Mouse (Mus musculus) midbrain, embryonic 11.5 days (tissue): ENCODE results near the gene Mlxipl. TPM values are rescaled to one million over a fixed set of nuclear protein-coding genes. Genes with fewer than 3 reads are reported as not detected.

ENCODE experiments used
- ATAC-seq: fragments of 200-750 bp; cut with Nextera tagmentation; 2 replicates; pipeline ENCODE4 v1.8.0; 2017; ENCODE audit warnings: moderate TSS enrichment, moderate library complexity; ENCODE audit not compliant: low FRiP score
- DNase-seq: peaks from one replicate; pipeline ENCODE4 v3.0.0; 2015; ENCODE audit warnings: low spot score; ENCODE audit errors: missing footprints
- H3K27ac ChIP-seq: fragments of 300-500 bp; sonication (generic); 2 replicates; pipeline ENCODE4 v1.5.1; 2014; ENCODE audit warnings: low read depth, low read length
- H3K27me3 ChIP-seq: fragments of 300-500 bp; sonication (generic); 2 replicates; pipeline ENCODE4 v1.6.1; 2014; ENCODE audit warnings: mild to moderate bottlenecking, low read length, moderate library complexity, mixed read lengths; ENCODE audit not compliant: control insufficient read depth, insufficient read depth
- H3K36me3 ChIP-seq: fragments of 300-500 bp; sonication (generic); 2 replicates; pipeline ENCODE4 v1.6.1; 2014; ENCODE audit warnings: mild to moderate bottlenecking, low read length, moderate library complexity, mixed read lengths; ENCODE audit not compliant: control insufficient read depth, insufficient read depth
- H3K4me1 ChIP-seq: fragments of 300-500 bp; sonication (generic); 2 replicates; pipeline ENCODE4 v1.6.1; 2014; ENCODE audit warnings: low read length; ENCODE audit not compliant: control insufficient read depth, insufficient read depth
- H3K4me2 ChIP-seq: fragments of 300-500 bp; sonication (generic); 2 replicates; pipeline ENCODE4 v1.6.1; 2014; ENCODE audit warnings: mild to moderate bottlenecking, moderate library complexity
- H3K4me3 ChIP-seq: fragments of 300-500 bp; sonication (generic); 2 replicates; pipeline ENCODE4 v1.5.1; 2014; ENCODE audit warnings: low read depth, low read length
- H3K9ac ChIP-seq: fragments of 300-500 bp; sonication (generic); 2 replicates; pipeline ENCODE4 v1.6.1; 2014; ENCODE audit warnings: low read length
- H3K9me3 ChIP-seq: fragments of 300-500 bp; sonication (generic); 2 replicates; pipeline ENCODE4 v1.6.1; 2016; ENCODE audit warnings: low read length; ENCODE audit not compliant: control insufficient read depth
- WGBS: fragments of 180-500 bp; shearing (Covaris S2); extraction: QIAGEN DNeasy Blood & Tissue Kit; methylation state at CpG from one replicate; pipeline ENCODE4 v1.1.7; 2014; 5-methylcytosine and 5-hydroxymethylcytosine counted together
- polyA plus RNA-seq: library from polyadenylated mRNA; unstranded; fragments of >200 nt; fragmentation: Nextera tagmentation; extraction: Ambion mirVana; gene quantifications from 2 replicates; pipeline ENCODE4 v1.2.1, GENCODE M21; 2014

The Mlxipl gene
- polyA plus RNA-seq, 1 experiment from 2014 or later: 2.1 TPM

DNA sequence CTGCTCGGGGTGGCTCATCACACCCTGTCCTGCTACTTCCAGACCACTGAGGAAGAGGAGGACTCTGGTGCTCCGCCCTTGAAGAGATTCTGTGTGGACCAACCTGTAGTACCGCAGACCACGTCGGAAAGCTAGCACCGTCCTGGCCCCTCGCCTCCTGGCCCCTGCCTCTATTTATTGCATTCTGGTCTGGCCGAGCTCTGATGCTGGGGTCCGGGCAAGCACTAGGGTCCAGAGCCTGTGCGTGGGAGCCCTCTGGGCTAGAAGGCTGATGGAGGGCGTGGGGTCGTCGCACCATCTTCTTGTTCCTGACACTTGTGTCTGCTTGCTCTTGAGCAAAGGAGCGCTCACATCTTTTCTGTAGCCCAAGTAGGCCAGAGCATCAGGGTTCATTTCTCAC lies 91.1 kb downstream of the Mlxipl start:
- no peak for DNase-seq
- no peaks in the 10 kb centered on the region for H3K4me1 ChIP-seq
- H3K4me3 ChIP-seq: no peak overlapping the region
- no peak overlapping the region for H3K4me2 ChIP-seq
- peaks cover 2% of the 10 kb centered on the region; the same call in 1 of the 2 replicates for H3K9me3 ChIP-seq
- H3K9ac ChIP-seq: no peak overlapping the region
- H3K36me3 ChIP-seq: peaks cover 24% of the 10 kb centered on the region
- no peaks in the 10 kb centered on the region for H3K27me3 ChIP-seq
- H3K27ac ChIP-seq: no peak overlapping the region
- 94% methylated on average over 14 of the region's 14 CpGs for WGBS
- no peak for ATAC-seq

DNA sequence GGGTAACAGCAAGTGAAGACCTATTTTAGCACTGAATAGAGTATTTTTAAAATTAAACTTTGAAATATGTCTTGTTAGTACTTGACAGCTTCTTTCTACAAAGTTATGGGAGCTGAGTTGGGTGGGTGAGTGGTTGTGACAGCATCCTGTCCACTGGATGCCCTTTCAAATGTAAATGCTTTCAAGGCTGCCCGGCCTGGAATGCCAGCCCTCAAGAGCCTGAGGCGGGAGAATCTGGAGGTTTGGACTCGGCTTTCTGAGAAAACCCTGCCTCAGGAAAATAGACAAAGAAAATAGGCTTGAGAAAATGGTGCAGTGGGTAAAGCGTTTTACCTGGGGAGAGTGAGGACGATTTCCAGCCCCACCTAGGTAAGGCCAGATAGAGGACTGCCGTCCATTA lies 92.1 kb downstream of the Mlxipl start:
- ATAC-seq (no peak), DNase-seq (no peak)
- no peaks in the 10 kb centered on the region for H3K27me3 ChIP-seq
- 78% methylated on average over 6 of the region's 6 CpGs for WGBS
- peaks cover 24% of the 10 kb centered on the region for H3K36me3 ChIP-seq
- no peak overlapping the region for H3K4me3 ChIP-seq
- H3K4me1 ChIP-seq: peaks cover 3% of the 10 kb centered on the region; the same call in 1 of the 2 replicates
- H3K9ac ChIP-seq: no peak overlapping the region
- H3K27ac ChIP-seq: no peak overlapping the region
- no peak overlapping the region for H3K4me2 ChIP-seq
- H3K9me3 ChIP-seq: peaks cover 2% of the 10 kb centered on the region; the same call in 1 of the 2 replicates

DNA sequence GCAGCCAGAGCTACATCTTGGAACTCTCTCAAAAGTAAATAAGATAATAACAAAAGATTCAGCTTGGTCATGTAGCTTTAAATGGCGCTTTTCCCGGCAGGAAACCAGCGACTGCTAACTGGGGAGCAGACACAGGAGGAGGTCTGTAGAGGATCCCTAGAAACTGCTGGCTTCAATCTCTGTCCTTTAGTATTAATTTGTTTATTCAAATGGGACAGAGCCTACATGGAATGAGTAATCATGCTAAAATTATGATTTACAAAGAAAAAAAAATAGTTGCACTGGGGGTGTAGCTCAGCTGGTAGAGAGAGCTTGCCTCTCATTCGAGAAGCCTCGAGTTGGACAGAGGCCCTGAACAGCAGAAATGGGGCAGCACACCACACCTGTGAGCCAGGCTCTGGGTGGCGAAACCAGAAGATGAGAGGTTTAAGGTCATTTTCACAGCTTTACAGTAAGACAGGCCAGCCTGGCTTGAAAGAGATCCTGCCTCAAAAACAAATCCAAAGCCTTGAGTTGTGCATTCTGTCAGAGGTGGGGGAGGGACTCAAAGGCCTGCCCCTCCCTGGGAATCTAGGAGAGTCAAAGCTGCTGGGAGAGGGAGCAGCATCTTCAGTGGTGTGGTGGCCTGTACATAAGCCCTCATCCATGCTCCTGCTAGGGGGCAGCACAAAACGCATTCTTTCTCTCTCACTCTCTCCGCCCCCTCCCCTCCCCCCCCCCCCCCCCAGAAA lies 93.6 kb downstream of the Mlxipl start:
- Histone ChIP-seq H3K4me3 (no peak overlapping the region), H3K27me3 (no peaks in the 10 kb centered on the region), H3K27ac (no peak overlapping the region), H3K9me3 (peaks cover 2% of the 10 kb centered on the region; the same call in 1 of the 2 replicates), H3K9ac (no peak overlapping the region), H3K4me2 (no peak overlapping the region), H3K36me3 (peaks cover 21% of the 10 kb centered on the region), H3K4me1 (peaks cover 3% of the 10 kb centered on the region; the same call in 1 of the 2 replicates)
- WGBS: 58% methylated on average over 8 of the region's 8 CpGs
- DNase-seq (no peak), ATAC-seq (no peak)

DNA sequence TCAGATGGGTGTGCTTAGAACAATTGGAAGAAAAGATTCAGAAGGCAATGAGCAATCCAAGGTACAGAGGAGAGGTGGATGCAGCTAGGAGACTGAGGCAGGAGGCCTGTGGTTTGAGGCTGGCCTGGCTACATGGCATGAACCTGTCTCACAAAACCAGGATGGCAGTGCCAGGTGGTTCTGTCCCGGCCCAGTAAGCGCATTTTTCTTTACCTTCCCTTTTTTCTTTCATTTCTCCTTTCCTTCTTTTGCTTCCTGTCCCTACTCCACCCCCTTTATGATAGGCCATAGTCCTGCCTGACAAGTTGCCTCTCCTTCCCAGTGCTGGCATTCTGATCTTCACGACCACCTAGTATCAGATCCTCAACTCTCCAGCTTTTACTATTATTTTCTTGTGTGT lies 95.3 kb downstream of the Mlxipl start:
- H3K9me3 ChIP-seq: peaks cover 2% of the 10 kb centered on the region; the same call in 1 of the 2 replicates
- peaks cover 14% of the 10 kb centered on the region for H3K36me3 ChIP-seq
- ATAC-seq (no peak), DNase-seq (no peak)
- H3K27me3 ChIP-seq: no peaks in the 10 kb centered on the region
- no peak overlapping the region for H3K4me3 ChIP-seq
- 96% methylated on average over 3 of the region's 3 CpGs for WGBS
- H3K4me2 ChIP-seq: no peak overlapping the region
- no peak overlapping the region for H3K9ac ChIP-seq
- H3K4me1 ChIP-seq: peaks cover 19% of the 10 kb centered on the region
- H3K27ac ChIP-seq: no peak overlapping the region

DNA sequence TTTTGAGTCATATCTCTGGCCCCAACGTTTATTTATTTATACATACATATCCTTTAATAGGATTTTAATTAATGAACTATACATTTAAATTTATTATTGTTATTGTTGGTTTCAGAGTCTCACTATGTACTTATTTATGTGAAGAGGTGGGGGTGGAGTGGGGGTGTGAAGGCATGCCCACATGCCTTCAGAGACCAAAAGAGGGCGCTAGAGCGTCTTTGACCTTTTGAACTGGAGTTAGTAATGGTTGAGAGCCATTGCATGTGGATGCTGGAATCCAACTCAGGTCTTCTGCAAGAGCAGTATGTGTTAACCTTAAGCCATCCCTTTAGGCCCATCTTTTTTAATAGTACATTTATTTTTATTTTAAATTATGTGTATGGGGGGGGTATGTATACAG lies 95.9 kb downstream of the Mlxipl start:
- Histone ChIP-seq H3K27me3 (no peaks in the 10 kb centered on the region), H3K9ac (no peak overlapping the region), H3K9me3 (peaks cover 2% of the 10 kb centered on the region; the same call in 1 of the 2 replicates), H3K4me1 (peaks cover 21% of the 10 kb centered on the region), H3K4me3 (no peak overlapping the region), H3K27ac (no peak overlapping the region), H3K36me3 (peaks cover 10% of the 10 kb centered on the region), H3K4me2 (no peak overlapping the region)
- ATAC-seq: no peak
- no peak for DNase-seq
- WGBS: 30% methylated on average over 3 of the region's 3 CpGs

DNA sequence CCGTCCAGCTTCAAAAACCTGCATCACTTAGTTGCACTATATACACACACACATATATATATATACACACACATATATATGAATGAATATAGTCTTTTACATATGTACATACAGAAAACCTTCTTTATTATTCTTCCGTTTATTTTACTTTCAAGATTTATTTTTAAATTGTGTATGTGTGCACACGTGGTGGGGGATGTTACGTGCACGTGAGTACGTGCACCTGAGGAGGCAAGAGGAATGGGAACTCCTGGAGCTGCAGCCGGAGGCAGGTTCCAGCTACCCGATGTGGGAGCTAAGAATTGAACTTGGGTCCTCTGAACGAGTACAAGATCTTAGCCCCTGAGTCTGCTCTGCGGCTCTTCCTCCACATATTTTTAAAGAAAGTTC lies 96.5 kb downstream of the Mlxipl start:
- Histone ChIP-seq H3K9ac (peak overlapping the region; percentile 99), H3K4me2 (peak overlapping the region; percentile 82), H3K9me3 (peaks cover 2% of the 10 kb centered on the region; the same call in 1 of the 2 replicates), H3K27ac (peak overlapping the region; percentile 97), H3K4me3 (peak overlapping the region; percentile 100), H3K27me3 (no peaks in the 10 kb centered on the region), H3K36me3 (peaks cover 7% of the 10 kb centered on the region), H3K4me1 (peaks cover 23% of the 10 kb centered on the region)
- 20% methylated on average over 10 of the region's 10 CpGs for WGBS
- ATAC-seq: peak; percentile 15
- DNase-seq: no peak

DNA sequence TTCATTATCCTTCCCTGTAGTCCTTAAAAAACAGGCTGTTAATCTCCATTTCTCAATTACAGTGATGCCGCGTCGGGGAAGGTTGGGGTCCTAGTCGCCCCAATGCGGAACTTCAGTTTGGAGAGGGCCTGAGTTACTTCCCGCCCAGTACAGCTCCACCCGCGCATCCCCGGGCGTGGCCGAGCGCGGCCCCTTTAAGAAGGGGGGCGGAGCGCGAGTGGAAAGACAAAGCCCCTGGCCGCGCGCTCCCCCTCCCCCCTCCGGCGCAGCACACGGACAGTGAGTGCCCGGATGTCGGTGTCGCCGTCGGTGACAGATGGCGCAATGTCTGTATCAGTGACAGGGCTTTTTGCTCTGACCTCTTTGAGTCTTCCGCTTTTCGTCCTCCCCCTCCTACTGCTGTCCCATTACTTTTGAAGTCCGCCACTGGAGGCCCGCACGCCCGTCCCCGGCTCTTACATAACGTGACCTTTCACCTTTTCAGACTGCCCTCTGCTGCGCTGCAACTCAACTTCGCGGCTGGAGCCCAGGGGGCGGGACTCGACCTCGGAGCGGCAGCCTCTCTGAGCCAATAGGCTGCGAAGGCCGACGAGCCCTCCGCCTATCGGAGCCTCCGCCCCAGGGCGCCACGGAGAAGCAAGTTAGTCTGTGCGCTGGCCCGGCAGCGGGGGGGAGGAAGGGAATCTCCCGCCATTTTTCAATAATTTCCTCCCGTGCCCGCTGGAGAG lies 97.1 kb downstream of the Mlxipl start, which contains the start of gene Baz1b:
Baz1b (plus strand) TSS at position 644 of the 728 bp plus-strand sequence.
- ATAC-seq (peak; percentile 97), DNase-seq (peak; percentile 99)
- H3K36me3 ChIP-seq: peaks cover 5% of the 10 kb centered on the region; the same call in 1 of the 2 replicates
- H3K27ac ChIP-seq: peak within 1 kb of the TSS; percentile 97
- H3K9ac ChIP-seq: peak within 1 kb of the TSS; percentile 99
- peak within 1 kb of the TSS; percentile 100 for H3K4me3 ChIP-seq
- peaks cover 2% of the 10 kb centered on the region; the same call in 1 of the 2 replicates for H3K9me3 ChIP-seq
- peak within 1 kb of the TSS; percentile 82 for H3K4me2 ChIP-seq
- H3K4me1 ChIP-seq: peaks cover 23% of the 10 kb centered on the region
- under 1% methylated on average over 56 of the region's 57 CpGs for WGBS
- H3K27me3 ChIP-seq: no peaks in the 10 kb centered on the region

DNA sequence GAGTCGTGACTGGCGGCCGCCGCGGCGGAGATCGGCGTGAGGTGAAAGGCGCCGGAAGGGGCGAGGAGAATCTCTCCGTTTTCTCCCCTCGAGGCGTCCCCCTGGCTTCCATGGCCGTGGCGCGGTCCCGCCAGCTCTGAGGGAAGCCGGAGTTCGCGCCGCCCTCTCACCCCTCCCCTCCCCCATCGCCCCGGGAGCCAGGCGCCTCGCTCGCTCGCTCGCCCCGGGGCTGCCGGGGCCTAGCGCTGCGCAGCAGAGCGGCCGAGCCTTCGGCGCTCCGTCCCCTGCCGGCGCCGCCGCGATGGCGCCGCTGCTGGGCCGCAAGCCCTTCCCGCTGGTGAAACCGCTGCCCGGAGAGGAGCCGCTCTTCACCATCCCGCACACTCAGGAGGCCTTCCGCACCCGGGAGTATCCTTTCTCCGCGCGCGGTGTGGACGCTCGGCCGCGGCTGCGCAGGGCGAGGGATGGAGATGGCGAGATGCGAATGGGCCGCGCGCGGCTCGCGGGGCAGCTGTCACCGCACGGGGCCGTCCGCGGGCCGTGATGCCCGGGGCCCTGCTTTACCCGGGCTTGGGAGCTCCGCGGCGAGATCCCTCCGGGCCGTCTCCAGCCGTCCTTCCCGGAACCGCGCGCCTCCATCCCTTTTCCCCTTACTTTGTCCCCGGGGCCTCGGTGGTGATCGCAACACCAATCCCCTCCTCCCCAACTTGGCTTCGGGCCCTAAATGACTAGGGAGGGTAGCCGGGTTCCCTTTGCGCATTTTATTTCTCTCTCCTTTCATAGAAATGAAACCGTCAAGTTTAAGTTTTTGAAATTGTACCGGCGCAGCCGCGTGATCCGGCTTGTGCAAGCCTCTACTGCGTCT lies 97.9 kb downstream of the Mlxipl start:
- WGBS: under 1% methylated on average over 90 of the region's 102 CpGs
- no peaks in the 10 kb centered on the region for H3K36me3 ChIP-seq

More for the DNA sequence above, 97.9 kb downstream of the Mlxipl start:
- H3K27ac ChIP-seq: peak overlapping the region; percentile 97
- H3K9me3 ChIP-seq: peaks cover 2% of the 10 kb centered on the region; the same call in 1 of the 2 replicates
- H3K4me1 ChIP-seq: peaks cover 25% of the 10 kb centered on the region
- H3K27me3 ChIP-seq: no peaks in the 10 kb centered on the region
- peak; percentile 76 for ATAC-seq
- peak overlapping the region; percentile 100 for H3K4me3 ChIP-seq
- peak overlapping the region; percentile 82 for H3K4me2 ChIP-seq
- H3K9ac ChIP-seq: peak overlapping the region; percentile 99
- peak; percentile 96 for DNase-seq
